Mouse (Mus musculus) embryo, embryonic 9.5 days (tissue): ENCODE data around the gene Clasp2.
"Not testable (repeated sequence)": the region's sequence is repeated elsewhere in the genome, so short reads cannot be mapped to it uniquely, and the experiment has no call there.

Experiments used
- DNase-seq: peaks from one replicate; pipeline ENCODE4 v3.0.0-alpha.2; 2017; ENCODE audit errors: extremely low spot score

The Clasp2 gene

DNA sequence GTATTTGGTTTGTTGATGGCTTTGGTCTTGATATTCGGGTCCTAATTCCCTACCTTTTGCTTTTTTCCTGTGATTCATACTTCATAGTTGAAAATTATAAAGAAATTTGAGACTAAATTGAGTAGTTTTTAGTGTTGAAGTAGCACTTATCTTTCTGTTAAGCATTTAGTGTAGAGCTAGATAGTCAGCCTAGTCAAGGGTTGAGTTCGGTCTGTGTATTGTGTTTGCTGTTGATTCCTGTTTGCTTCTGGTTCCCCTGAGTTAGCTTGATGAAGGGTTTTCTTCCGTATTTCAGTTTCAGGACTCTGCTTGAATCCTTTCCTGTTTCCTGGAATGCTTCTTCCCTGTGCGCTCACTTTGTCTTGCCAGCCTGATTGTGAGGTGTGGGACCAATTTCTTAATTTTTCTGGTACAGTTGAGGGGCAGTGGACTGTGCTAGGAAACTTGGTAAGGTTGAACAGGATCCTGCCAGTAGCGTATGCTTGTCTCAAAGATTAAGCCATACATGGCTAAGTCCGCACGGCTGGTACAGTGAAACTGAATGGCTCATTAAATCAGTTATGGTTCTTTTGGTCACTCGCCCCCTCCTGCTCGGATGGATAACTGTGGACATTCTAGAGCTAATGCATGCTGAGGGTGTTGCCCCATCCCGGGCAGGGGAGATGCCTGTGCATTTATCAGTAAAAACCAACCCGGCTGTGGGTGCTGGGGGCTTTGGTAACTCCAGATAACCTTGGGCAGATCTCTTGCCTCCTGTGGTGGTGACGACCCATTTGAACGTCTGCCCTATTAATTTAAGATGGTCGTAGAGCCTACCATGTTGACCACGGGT, 14.8 kb downstream of the Clasp2 start:
- DNase-seq, result no peak

- DNase-seq, result no peak
Observed at GRCm38 (mm10) chr9:113758472-113758871, 17.2 kb downstream of the Clasp2 start.

DNA sequence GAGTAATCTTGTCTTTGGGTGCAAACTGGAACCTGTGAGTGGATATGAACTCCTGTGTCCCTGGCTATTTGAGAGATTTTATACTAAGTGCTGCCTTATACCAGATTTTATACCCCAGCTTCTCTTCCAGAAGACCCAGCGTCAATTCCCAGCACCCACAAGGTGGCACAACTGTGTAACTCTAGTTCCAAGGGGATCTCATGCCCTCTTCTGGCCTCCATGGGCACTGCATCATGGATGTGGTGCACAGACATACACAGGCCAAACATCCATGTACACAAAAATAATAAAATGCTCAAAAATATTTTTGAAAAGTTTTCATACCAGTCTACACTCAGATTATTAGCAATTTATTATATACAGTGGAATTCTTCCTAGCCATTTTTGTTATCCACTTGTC, 18.4 kb downstream of the Clasp2 start:
- DNase-seq, result no peak

DNA sequence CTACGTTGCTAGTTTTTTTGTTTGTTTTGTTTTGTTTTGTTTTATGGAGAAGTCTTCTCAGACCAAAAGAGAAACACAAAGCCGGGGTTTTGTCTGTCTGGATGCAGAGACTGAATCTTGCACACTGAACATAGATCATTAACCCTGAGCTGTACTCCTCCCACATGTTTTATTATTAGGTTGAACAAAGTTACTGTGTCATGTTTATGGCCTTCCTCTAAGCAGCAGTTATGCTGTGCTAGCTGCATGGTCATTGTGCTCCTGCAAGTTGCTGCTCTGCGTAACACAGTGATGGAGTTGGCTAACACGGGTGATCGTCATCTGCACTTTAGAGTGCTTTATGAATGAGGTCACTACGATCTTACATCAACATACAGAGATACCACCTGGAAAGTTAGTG, 21.1 kb downstream of the Clasp2 start:
- no peak for DNase-seq

DNA sequence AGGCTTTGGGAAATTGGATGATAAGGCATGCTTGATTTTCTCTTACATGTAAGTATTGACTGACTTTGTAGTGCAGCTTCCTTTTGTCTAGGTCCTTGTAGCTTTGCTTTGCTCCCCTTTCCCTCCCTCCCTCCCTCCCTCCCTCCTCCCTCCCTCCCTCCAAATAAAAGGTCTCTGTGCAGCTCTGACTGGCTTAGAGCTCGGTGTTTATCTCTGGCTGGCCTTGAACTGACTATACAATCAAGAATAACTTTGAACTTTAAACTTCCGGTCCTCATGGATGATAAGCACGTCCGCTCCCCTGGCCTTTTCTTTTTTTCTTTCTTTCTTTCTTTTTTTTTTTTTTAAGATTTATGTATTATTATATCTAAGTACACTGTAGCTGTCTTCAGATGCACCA, 21.9 kb downstream of the Clasp2 start:
- DNase-seq, result no peak

DNA sequence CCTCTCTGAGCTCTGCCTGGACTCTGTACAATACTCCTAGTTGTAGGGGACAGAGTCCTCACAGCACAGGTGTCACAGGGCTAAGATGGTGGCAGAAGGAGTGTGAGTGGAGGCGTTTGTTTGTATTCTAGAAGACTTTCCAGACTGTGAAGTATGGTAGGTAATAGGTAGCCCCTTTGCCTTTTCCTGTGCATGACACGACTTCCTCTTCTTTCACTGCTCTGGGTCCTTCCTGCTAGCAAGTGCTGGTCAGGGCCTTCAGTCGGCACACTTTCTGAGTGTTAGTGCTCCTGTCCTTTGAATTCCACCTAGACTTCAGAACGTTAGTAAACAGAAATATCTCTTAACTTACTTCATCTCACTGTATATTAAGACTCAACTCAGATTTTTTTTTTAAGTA, 29.4 kb downstream of the Clasp2 start:
- DNase-seq, result no peak

DNA sequence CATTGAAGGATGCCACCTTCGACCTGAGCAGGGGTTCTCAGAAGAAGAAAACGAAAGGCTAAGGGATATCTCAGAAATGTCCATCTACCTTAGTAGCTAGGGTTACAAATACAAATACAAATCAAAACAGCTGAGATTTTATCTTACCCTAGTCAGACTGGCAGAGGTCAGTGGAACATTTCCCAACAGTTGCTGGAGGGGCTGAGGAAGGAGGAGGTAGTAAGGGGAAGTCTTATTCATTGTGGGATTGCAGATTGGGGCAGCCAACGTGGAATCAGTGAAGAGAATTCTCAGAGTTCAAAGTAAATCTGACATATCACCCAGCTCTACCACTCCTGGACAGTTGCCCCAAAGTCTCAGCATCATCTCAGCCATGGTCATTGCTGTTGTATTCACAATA, 39.6 kb downstream of the Clasp2 start:
- DNase-seq, result no peak

DNA sequence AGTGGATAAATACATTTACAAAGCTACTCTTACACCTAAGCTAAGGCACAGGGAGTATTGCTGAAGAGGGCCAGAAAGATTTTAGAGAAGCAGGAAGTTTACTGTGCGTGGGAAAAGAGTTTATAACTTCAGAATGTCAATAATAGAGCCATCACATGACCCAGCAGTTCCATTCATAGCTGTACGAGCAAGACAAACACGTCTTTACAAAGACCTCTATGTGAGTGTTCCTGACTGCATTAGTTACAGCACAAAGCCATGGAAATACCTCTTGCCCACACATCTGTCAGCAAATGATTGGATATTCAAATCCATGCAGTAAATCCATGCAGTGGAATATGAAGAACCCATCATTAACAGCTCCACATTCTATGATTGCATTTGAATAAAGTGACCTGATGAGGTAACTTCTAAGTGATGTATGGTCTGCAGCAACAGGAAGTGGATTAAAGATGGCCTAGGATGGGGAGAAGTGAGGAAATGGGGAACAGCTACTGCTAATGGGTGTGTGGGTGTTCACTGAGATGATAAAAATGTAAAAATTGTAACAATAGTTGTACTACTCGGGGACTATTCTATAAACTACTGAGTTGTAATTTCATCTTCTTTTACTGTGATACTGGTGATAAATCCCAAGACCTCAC, 41.2 kb downstream of the Clasp2 start:
- no peak for DNase-seq

DNA sequence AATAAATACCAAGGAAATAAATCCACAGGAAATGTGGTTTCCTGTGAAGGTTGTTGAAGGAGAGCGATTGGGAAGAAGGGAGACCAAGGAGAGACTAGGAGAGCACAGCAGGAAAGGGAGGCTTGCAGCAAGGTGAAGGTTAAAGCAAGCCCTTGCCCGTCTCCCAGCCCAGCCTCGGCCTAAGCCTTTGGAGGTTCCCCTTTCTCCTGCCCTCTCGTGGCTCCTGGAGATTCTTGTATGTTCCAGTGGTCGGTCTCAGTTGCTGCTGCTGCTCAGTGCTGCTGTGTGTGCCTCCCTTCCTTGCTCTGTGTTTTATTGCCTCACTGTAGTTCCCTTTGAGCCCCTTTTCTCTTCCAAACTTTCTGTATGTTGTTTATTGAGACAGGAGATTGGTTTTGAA, 42.4 kb downstream of the Clasp2 start:
- no peak for DNase-seq

- DNase-seq, result not testable (repeated sequence)
Observed at GRCm38 (mm10) chr9:113789283-113789682, 48.0 kb downstream of the Clasp2 start.

DNA sequence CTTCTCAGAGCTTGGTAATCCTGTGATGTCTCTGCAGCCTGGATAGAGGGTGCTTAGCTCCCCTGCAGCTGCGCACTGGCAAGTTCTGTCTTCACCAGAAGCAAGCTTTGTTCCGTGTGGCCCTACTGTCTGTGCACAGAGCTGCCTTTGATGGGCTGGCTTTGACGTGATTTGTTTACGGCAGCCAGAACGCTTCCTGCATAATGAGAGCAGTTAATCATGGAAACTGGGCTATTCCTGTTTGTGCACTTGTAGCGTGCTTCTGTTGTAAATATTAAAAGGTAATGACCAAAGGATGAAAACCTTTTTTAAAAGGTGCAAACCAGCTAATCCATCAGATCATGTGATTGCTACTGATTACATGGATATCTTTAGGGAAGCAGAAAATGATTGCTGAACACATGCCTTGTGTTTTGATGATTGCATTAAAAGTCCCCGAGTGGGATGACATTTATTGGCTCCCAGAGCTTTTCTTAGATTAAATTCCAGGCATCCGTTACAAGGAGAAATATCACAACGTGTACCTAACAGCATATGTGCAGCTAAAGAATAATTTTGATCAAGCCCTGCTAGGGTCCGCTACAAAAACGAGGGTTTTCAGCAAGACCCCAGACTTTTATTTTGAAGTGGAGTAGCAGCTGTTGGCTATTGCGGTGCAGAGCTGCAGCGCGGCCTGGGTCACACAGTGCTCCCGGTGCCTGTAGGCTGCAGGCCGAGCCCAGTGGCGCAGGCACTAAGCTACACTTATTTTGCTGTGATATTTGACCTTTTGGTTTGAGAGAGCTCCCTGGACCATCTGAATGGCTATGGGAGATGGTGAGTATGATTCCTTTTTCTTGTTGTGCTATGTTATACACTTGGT, 51.6 kb downstream of the Clasp2 start:
- DNase-seq, result peak; percentile 75

DNA sequence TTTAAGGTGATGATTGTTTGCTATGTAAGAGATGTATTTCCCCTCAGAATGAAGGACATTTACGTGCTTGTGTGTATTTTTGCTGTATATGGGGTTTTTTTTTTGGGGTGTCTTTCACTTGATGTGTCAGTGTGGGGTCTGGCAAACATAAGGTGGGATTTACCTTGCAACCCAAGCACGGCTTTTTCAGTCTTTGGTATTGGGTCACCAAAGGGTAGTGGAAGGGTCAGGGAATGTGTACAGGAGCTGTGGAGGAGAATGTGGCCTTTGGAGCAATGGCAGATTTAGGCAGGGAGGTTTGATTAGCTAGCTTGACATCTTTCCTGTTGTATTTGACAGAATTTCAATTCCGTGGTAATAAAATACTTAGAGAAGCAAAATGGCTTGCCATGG, 52.2 kb downstream of the Clasp2 start:
- no peak for DNase-seq

- no peak for DNase-seq
Observed at GRCm38 (mm10) chr9:113793966-113794365, 52.7 kb downstream of the Clasp2 start.

- no peak for DNase-seq
Observed at GRCm38 (mm10) chr9:113797206-113797605, 55.9 kb downstream of the Clasp2 start.

GRCm38 (mm10) chr9:113800671-113801070, 59.4 kb downstream of the Clasp2 start:
- no peak for DNase-seq

GRCm38 (mm10) chr9:113802734-113803133, 61.5 kb downstream of the Clasp2 start:
- DNase-seq, result no peak

- no peak for DNase-seq
Observed at GRCm38 (mm10) chr9:113803751-113804150, 62.5 kb downstream of the Clasp2 start.

DNA sequence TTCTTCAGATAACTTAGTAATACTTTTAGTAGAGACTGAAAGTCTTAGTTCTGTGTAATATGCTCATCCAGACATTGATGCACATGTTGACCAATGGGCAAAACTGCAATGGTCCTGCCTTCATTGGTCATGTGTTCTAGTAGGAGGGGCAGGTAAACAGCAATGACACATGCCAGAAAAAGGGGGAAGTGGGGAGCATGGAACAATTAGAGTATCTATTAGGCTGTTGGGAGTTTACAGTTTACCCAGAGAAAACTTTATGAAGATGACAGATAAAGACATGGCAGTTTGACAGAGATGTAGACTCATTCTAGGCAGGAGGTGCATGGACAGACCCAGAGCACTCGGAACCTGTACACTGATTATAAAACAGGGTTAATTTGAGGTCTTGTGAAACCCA, 64.1 kb downstream of the Clasp2 start:
- DNase-seq, result no peak

DNA sequence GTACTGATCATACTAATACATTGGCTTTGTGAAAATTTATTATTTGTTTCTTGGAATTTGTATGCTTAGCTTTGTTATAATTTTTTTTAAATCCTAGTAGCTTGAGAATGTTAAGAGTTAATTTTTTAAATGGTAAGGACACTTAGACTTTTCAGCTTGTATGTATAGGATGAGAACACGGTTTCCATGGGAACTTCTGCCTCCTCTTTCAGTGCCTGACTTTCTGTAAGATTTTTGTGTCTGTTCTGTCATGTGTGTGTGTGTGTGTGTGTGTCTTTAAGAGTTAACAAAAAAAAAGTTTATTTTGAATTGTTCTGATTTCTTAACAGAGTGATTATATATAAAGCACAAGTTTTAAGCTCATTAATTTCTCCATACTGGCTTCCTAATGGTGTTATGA, 70.1 kb downstream of the Clasp2 start:
- DNase-seq, result no peak

GRCm38 (mm10) chr9:113811957-113812670, 70.8 kb downstream of the Clasp2 start:
- DNase-seq, result no peak

DNA sequence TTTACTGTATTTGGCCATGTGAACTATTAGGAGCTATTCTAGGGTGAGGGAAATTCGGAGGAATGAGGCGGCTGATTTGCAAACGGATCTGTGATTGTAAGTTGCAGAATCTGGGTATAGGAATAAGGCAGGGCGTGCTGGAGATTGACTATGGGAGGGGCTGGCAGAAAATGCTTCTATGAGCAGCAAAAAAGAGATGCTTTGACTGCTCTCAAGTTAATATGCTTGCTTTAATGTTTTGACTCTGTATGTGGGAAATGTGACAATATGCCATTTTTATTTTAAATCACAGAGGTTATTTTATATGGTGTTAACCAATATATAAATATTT, 71.4 kb downstream of the Clasp2 start:
- DNase-seq, result no peak

DNA sequence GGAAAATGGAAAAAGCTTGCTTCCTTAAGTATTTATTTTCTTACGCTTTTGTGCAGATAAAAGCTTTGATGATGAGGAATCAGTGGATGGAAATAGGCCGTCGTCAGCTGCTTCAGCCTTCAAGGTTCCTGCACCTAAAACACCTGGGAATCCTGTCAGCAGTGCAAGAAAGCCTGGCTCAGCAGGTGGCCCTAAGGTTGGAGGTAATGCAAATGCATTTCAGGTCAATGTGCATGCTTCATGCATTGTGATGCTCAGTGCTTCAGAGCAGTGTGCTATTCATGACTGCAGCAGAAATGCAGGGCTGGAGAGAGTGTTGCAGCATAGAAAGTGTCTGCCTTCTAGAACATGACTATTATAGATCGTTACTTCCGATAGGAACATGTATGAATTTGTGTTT, 71.8 kb downstream of the Clasp2 start:
- DNase-seq, result no peak
